Mouse (Mus musculus): ENCODE measurements around the gene Lcn12.

The Lcn12 gene

GRCm38 (mm10) chr2:25497846-25498575, 4.3 kb upstream of the Lcn12 start:
- DNase-seq (ENCODE audit: low read depth, low spot score), result peak; percentile 40

- DNase-seq (ENCODE audit: low read depth, low spot score), result peak; percentile 70
Observed at GRCm38 (mm10) chr2:25496462-25496861, 2.8 kb upstream of the Lcn12 start.

GRCm38 (mm10) chr2:25492988-25493387, 723 bp downstream of the Lcn12 start:
- no peak for DNase-seq (ENCODE audit: low read depth, low spot score)

GRCm38 (mm10) chr2:25488671-25489068, 5.0 kb downstream of the Lcn12 start:
- DNase-seq (ENCODE audit: low read depth, low spot score), result no peak

GRCm38 (mm10) chr2:25487965-25488670, 5.6 kb downstream of the Lcn12 start:
- no peak for DNase-seq (ENCODE audit: low read depth, low spot score)

DNA sequence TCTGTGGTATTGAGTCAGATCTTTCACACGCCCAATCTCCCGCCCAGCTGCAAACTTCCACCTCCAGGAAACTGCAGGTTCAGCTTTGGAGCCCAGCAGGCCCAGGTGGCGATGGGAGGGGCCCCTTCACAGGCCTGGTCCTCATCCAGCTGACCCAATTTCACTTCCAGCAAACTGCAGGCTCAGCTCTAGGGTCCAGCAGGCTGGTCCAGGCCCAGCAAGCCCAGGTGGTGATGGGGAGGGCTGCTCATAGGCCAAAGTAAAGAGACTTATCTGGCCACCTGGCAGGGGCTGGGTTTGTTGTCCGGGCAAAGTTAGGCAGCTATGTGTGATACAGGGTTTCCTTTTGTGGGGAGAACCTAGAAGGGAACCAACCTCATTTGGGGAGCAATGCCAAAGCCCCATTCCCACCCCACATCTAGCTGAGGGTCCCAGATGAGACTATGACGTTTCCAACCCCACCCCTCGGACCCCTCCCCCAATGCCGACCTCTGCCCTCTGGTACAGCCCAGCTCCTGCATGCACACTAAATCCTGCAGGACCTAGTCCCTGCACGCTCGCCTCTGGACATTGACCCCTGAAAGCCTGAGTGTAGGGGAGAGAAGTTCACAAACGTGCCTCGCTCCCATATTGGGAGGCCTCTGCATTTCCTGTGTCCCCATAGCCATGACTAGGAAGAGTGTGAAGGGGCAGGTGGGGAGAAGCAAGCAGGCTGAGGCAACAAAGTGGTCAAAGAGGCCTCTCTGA, 8.6 kb downstream of the Lcn12 start:
- no peak for DNase-seq (ENCODE audit: low read depth, low spot score)

DNA sequence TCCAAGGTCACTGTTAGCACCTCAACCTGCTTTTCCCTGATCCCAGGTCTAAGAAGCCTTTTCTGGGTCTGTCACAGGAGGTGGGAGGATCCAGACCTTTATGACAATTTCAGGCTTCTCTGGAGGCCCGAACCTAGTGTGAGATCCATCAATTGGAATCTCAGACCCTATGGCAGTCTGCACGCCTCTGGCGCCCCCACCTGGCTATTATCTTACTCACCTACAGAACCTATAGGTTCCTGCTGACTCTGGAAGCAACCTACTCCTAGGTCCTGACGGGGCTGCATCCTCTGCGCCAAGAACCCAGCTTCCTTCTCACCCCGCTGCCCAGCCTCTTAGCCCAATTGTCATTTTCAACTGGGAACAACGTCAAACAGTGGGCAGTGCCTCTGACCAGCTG, 10.7 kb downstream of the Lcn12 start:
- DNase-seq (ENCODE audit: low read depth, low spot score), result peak; percentile 90

DNA sequence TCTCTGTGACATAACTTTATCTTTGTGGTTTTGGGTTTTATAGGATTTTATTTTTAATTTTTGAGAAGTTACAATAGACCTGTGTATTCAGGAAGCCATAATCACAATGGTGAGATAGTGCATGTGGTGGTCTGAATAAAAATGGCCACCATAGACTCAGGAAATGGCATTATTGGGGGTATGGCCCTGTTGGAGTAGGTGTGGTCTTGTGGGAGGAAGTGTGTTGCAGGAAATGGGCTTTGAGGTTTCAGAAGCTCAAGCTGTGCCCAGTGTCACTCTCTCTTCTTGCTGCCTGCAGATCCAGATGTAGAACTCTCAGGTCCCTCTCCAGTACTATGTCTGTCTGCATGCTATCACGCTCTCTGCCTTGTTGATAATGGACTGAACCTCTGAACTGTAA, 13.2 kb downstream of the Lcn12 start:
- no peak for DNase-seq (ENCODE audit: low read depth, low spot score)

- no peak for DNase-seq (ENCODE audit: low read depth, low spot score)
Observed at GRCm38 (mm10) chr2:25479551-25480311, 14.0 kb downstream of the Lcn12 start.

DNA sequence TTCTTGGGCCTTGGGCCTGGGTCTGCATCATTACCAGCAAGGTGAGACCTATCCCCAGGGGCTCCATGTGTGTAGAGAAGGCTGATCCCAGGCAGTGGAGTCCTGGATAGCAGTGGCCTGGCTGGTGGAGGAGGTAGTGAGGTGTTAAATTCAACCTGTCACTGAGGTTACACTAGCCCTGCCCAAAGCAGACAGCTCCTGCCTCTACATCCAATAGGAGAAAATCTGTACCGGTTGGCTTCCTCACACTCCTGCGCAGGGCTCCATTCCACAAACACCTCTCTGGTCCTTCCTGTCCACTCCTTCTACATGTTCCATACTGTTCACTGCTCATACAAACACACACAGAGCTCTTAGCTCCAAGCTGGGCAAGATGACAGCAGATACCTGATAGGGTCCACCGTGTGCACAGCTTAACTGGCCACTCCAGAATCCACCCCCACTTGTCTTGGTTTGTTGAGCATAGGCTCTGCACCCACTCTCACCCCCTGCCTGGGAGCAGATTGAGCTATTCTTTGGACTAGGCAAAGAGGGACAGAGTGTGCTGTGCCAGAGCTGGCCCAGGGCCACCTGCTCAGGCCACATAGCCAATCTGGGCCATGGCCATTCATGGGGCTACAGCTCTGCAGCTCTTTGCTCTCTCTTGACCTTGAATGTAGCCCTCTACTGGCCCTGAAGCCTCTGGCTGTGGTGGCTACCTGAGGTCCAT, 15.6 kb downstream of the Lcn12 start:
- DNase-seq (ENCODE audit: low read depth, low spot score), result no peak

- DNase-seq (ENCODE audit: low read depth, low spot score), result no peak
Observed at GRCm38 (mm10) chr2:25477541-25477940, 16.2 kb downstream of the Lcn12 start.

- DNase-seq (ENCODE audit: low read depth, low spot score), result no peak
Observed at GRCm38 (mm10) chr2:25472550-25472949, 21.2 kb downstream of the Lcn12 start.

GRCm38 (mm10) chr2:25469969-25470368, 23.7 kb downstream of the Lcn12 start, which contains the start of gene Ptgds:
Ptgds (minus strand) TSS chr2:25470046.
- no peak for DNase-seq (ENCODE audit: low read depth, low spot score)

DNA sequence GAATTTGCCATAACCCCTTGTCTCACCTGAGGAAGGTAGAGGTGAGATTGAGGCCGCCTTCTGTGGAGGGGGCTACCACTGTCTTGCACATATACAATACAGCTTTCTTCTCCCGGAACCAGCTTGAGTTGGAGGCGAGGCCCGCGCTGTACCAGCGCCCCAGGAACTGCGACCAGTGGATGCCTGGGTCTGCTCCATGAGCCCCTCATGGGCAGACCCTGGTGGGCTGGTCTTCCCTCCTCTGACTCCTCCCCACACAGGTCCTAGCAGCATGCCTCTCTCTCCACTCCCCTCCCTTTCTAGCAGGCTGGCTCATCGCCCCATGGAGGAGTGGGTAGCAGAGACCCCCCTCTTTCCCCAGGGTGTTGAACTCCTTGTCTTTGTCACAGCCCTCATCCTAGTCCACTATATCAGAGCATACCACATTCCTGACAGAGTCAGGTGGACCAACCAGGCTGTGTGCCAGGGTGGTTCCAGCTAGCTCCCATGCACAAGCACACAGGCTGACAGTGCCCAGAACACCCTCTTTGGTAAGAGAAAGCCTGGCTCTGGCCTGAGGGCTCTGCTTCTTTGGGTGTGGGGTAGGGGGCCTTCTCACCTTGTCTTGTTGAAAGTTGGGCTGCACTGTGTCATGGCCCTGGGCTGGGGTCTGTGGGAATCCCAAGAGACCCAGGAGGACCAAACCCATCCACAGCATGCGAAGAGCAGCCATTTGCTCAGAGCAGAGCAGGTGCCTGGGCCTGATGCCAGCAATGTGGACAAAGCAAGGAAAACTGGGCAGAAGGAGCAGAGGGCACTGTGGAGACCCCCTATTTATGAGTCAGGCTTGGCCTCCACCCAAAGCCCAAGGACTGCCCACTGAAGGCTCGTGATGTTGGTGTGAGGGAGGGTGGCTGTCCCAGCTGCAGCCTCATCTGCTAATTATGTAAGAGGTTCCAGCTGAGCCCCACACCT, 24.5 kb downstream of the Lcn12 start:
- DNase-seq (ENCODE audit: low read depth, low spot score), result no peak

GRCm38 (mm10) chr2:25467606-25468303, 26.0 kb downstream of the Lcn12 start:
- no peak for DNase-seq (ENCODE audit: low read depth, low spot score)

GRCm38 (mm10) chr2:25465816-25466635, 27.7 kb downstream of the Lcn12 start:
- DNase-seq (ENCODE audit: low read depth, low spot score), result peak; percentile 87

- DNase-seq (ENCODE audit: low read depth, low spot score), result no peak
Observed at GRCm38 (mm10) chr2:25465256-25465655, 28.5 kb downstream of the Lcn12 start.

DNA sequence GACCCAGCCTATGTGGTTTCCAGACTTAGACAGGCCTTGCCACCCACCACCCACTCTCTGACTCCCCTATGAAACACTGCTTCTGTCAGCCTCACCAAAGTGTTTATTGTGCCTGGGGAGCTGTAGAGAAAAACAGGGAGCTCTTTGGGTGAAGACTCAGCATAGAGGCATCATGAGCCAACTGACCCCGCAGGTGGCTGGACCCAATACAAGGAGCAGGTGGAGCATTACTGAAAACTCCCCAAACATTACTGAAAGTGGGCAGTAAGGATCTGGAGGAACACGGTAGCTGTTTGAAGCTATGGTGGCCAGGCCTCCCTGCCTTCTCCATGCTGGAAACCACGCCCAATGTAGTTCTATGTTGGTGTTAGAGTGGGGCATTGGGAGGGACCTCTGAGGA, 30.1 kb downstream of the Lcn12 start:
- DNase-seq (ENCODE audit: low read depth, low spot score), result no peak
